Mouse (Mus musculus) neural tube, embryonic 10.5 days (tissue): Measurements from ENCODE around the gene Eif2ak3.
"Not testable (repeated sequence)": the region's sequence is repeated elsewhere in the genome, so short reads cannot be mapped to it uniquely, and the experiment has no call there.

Experiments
- DNase-seq: peaks from one replicate; pipeline ENCODE4 v3.0.0-alpha.2; 2017; ENCODE audit warnings: low spot score; ENCODE audit errors: extremely low spot score

Eif2ak3 gene

DNA sequence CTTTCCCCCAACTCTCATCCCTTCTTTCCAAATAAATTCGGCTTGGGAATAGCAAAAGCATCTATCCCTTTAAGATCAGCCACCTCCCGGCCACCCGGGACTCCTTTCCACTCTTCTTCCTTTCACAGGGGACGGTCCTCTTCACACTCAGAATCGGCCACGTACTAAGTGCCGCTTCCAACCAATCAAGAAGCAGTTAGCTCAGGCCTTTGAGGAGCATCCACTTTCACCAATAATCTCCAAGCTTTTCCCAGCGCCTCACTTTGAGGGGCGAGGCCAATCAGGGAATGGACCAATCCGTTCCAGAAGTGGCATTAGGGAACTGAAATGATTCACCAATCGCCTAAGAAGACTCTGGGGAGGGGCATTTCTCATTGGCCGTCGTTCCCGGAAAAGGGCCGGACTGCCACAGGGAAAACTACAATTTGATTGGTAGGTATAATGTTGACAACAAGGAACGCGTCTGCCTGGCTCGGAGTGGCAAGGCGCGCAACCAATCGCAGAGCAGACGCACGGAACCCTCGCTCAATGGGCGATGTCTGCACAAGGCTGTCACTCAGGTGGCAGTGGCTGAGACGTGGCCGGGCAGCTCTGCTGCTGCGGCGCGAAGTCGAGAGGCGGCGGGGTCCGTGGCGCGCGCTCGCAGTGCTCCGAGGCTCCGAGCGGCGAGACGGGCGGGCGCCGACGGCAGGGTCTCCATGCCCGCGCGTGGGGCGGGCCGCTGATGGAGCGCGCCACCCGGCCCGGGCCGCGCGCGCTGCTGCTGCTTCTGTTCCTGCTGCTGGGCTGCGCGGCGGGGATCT lies at the start of gene Eif2ak3:
Gene Eif2ak3 (plus strand): TSS at position 514 of the 803 bp plus-strand sequence.
- peak; percentile 92 for DNase-seq

- DNase-seq: no peak
Observed at GRCm38 (mm10) chr6:70796940-70797339, 47.4 kb upstream of the Eif2ak3 start.

- peak; percentile 51 for DNase-seq
Observed at GRCm38 (mm10) chr6:70797581-70798251, 46.6 kb upstream of the Eif2ak3 start.

GRCm38 (mm10) chr6:70804632-70805031 lies 39.7 kb upstream of the Eif2ak3 start:
- peak; percentile 37 for DNase-seq

DNA sequence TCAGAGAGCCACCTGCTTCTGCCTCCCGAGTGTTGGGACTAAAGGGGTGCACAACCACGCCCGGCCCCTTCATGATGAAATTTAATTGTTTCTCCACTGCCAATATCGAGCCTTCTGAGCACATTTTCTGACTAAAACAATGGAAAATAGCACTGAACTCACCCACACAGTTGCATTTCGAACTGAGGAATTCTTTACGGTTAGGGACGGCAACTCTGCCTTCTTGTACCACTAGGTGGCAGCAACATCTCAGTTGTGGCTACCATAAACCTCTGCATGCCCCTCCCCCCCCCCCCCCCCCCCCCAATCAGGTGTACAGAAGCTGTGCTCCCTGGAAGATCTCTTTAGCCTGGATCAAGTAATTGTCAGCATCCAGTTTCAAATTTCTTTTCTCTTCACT lies 39.0 kb upstream of the Eif2ak3 start:
- peak; percentile 57 for DNase-seq

- peak; percentile 74 for DNase-seq
Observed at GRCm38 (mm10) chr6:70805820-70806513, 38.3 kb upstream of the Eif2ak3 start.

DNA sequence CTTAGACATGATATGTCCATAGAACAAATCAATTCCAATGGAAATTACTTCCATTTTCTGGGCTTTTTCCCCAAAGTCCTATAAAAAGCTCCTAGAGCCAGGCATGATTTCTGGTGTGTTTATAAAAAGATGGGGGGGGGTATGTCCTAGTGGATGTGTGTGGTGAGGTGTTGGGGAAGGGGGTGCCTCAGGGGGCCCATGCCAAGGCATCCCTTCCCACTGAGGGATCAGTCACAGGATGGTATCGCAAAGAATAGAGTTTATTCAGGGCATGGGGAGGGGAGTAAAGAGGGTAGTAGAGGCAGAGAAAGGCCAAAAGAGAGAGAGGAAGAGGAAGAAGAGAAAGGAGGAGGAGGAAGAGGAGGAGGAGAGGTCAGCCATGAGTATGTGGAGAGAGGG lies 37.8 kb upstream of the Eif2ak3 start:
- DNase-seq: no peak

DNA sequence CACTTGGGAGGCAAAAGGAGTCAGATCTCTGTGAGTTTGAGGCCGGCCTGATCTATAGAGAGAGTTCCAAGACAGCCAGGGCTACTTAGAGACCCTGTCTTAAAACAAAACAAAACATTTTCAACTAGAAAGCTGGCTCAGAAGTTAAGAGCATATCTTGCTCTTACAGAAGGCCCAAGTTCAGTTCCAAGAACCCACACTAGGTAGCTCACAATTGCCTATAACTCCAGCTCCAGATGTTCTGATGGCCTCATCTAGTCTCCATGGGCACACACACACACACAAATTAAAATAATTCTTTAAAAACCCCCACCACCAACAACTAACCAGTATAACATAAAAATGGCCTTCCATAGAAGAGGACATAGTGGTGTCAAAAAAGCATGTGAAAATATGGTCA lies 33.8 kb upstream of the Eif2ak3 start:
- DNase-seq: no peak

GRCm38 (mm10) chr6:70811557-70812525 lies 32.5 kb upstream of the Eif2ak3 start:
- DNase-seq: peak; percentile 72

- no peak for DNase-seq
Observed at GRCm38 (mm10) chr6:70812526-70812895, 31.8 kb upstream of the Eif2ak3 start.

- no peak for DNase-seq
Observed at GRCm38 (mm10) chr6:70813921-70814628, 30.2 kb upstream of the Eif2ak3 start.

DNA sequence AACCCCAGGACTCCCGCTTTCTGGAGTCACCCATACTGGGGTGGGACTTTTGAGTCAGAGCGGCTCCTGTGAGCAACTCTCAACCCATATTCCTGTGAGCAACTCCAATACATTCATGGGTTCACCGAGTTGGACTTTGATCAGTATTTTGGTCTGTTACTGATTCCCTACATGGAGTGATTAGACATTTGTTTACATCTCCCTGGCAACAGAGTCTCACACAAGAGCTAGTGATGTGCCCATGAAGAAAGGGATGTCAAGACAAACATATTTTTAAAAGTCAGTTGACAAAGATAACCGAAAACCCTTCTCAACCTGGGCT lies 29.7 kb upstream of the Eif2ak3 start:
- DNase-seq: no peak

DNA sequence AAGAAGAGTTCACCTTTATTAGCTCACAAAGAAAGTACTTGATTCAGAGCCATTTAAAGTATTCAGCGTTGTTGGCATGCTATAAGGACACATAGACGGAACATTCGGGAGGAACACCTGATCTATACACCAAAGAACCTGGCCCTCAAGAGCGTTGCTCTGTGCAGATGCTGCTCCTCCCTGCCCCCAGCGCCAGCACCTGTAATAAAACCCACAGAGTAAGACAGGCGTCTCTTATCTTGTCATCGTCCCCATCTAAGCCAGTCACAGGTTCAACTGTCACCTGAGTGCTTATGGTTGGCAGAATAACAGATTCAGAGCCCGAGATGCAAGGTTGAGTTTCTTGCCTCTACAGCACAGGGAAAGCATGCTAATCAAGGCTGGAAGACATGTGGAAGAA lies 28.8 kb upstream of the Eif2ak3 start:
- DNase-seq: no peak

GRCm38 (mm10) chr6:70821566-70821965 lies 22.7 kb upstream of the Eif2ak3 start:
- DNase-seq: no peak

DNA sequence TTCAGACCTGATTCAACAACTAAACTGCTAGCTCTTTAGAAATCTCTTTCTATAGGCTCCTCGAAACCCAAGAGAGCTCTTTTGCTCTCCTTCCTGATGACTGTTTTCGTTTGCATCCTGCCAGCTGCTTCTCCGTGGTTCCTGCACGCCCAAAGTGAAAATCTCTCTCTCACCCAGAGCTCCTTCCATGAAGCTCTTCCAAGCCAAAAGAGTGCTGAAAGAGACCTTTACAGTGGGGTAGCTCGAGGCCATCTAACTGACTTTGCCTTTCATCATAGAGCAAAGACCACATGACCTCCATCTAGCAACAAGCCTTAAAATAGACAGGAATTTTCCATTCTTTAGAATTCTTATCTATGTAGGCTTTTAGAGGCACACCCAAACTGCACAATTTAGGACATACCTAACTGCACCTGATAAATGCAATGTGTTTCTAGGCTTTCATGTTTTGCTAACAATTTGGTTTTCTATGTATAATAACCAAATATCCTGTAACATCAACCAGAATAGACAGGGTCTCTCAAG lies 21.9 kb upstream of the Eif2ak3 start:
- no peak for DNase-seq

- not testable (repeated sequence) for DNase-seq
Observed at GRCm38 (mm10) chr6:70823277-70823676, 21.0 kb upstream of the Eif2ak3 start.

- peak; percentile 59 for DNase-seq
Observed at GRCm38 (mm10) chr6:70824085-70824986, 20.0 kb upstream of the Eif2ak3 start.

GRCm38 (mm10) chr6:70824987-70825337 lies 19.4 kb upstream of the Eif2ak3 start:
- no peak for DNase-seq

- DNase-seq: no peak
Observed at GRCm38 (mm10) chr6:70829451-70829850, 14.9 kb upstream of the Eif2ak3 start.
